Mouse (Mus musculus): ENCODE measurements around the gene Rab26.

Gene Rab26

DNA sequence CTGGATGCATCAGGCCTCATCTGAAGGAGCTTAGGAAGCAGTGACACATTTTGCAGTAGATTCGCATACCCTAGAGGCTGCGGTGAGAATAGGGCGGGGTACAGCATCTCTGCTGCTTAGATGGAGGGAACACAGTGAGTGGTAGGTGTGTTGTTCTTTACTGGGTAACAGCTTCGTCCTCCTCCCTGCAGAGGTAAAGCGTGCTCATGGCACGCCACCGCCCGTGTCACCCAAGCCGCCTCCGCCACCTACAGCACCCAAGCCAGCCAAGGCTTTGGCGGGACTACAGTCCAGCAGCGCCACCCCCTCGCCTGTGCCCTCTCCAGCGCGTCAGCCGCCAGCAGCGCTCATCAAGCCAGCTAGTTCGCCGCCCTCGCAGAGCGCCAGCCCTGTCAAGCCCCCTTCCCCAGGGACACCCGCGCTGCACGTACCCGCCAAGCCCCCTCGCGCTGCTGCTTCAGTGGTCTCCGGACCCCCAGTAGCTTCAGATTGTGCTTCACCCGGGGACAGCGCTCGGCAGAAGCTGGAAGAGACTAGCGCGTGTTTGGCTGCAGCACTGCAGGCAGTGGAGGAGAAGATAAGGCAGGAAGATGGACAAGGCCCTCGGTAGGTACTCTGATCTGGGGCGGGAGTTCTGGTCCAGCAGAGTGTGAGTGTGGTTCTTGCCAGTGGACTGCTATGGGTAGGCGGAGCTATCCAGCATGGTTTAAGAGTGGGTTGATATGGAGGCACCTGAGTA lies 27.5 kb downstream of the Rab26 start:
- no peak for DNase-seq

- DNase-seq: no peak
Observed at GRCm38 (mm10) chr17:24505286-24505955, 28.6 kb downstream of the Rab26 start.

DNA sequence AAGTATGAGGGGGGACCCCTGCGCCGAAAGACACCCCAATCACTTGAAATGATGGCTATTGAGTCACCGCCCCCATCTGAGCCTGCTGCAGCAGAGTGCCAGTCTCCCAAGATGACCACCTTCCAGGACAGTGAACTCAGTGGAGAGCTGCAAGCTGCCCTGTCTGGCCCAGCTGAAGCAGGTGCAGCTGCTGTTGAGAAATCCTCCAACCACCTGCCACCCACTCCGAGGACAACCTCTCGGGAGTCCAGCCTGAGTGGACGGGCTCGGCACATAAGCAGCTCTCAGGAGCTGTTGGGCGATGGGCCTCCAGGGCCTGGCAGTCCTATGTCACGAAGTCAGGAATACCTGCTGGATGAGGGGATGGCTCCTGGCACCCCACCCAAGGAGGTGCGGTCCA lies 29.9 kb downstream of the Rab26 start:
- DNase-seq: no peak

GRCm38 (mm10) chr17:24502208-24502607 lies 31.8 kb downstream of the Rab26 start:
- DNase-seq: no peak

DNA sequence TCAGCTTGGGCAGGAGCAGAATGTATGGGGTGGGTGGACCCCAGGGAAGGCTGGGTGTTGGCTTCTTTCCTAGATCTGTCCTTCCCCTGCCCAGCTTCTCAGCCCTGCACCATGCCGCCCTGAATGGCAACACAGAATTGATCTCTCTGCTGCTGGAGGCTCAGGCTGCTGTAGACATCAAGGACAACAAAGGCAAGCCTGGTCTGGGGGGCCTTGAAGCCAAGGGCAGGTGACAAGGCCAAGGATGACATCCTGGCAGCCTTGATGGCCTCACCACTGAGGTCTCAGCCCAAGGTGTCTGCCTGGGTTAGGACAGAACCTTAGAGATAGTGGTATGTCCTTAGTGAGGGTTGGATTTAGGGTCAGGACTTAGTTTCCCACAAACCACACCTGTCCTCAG lies 38.0 kb downstream of the Rab26 start:
- no peak for DNase-seq

DNA sequence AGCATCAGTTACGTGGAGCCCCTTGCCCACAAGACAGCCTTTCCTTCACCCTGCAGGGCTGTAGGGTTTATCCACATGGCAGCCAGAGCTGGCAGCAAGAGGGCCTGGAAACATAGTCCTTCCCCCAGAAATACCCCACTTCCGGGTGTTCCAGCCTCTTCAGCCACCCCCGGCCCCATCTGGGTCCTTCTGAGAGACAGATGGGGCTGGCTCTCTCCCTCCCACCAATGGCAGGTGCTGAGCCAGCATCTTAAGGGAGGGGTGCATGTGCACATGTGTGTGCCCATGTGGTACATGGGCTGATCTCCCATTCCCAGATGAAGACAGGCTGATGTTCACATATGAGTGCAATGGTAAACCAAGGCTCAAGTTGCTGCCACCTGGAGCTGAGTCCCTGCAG lies 38.6 kb downstream of the Rab26 start:
- no peak for DNase-seq

- DNase-seq: no peak
Observed at GRCm38 (mm10) chr17:24494627-24495335, 39.2 kb downstream of the Rab26 start.

DNA sequence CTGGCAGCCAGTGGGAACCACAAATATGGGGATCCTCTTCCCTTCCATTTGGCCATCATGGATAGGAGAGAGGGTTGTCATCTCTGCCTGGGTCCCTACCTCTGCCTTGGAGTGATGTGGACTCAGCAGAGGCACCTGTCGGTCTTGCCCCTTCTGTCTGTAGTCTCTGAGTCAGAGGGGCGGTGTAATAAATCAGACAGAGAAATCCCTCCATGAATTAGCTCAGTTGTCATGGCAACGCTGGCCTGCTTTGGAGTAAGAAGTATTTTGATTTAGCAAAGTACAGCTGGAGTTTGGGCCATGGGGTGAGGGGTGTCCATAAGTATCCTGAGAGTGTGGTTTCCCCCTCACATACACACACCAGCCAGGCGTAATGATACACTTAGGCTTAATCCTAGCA lies 43.6 kb downstream of the Rab26 start:
- DNase-seq: no peak

DNA sequence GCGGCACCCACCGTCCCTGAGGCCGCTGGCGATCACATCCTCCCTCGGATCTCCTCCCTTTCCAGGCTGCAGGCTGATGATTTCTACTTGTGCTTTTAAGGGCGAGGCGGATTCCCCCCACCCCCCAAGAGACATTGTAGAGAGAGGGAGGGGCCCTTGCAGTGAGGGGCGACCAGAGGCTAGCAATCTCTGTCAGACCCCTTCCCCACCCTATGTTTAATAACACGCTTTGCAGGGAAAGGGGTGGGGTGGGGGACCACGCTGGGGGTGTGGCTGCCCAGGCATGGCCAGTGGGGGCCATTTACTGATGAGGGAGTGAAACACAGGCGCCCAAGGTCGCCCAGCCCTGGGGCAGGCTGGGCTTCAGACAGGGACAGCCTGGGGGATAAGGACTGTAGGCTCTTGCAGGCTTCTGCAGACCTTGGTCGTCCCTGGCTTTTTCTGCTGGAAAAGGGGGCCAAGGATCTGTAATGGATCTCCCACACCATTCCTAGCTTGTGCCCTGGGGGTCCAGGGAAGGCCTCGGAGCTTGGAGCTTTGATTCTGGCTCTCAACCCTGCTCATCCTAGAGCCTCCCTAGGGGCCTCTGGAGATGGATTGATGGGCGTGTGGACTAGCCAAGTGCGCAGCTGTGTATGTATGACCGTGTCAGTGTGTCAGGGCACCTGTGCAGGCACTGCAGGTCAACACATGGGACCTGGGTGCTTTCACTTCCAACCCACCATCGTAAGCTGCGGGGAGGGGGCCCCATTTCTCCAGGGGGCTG lies 44.6 kb downstream of the Rab26 start:
- DNase-seq: no peak

DNA sequence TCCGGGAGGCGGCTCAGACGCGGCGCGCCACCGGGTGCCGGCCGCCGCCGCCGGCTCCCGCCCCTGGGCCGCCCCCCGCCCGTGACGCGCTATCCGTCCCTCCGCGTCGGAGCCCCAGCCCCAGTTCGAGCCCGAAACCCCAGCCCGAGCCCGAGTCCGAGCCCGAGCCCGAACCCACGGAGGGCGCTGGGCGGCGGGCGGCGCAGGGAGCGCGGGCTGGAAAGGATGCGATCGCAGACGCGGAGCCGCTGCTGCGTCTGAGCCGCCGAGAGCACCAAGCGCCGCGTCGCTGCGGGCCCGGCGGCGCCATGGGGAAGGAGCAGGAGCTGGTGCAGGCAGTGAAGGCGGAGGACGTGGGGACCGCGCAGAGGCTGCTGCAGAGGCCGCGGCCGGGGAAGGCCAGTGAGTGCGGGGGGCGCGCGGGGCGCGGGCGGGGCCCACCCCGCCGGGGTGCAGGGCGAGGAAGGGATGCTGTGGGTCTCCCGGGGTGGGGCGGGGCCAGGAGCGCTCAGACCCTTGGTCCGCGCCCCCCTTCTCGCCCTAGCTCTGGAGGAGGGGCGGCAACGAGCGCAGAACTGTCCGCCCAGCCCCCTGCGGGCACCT lies 45.2 kb downstream of the Rab26 start:
- DNase-seq: no peak

GRCm38 (mm10) chr17:24488186-24488661 lies 45.8 kb downstream of the Rab26 start, which contains the start of gene Caskin1:
Caskin1 (plus strand) TSS chr17:24488601.
- DNase-seq: no peak

DNA sequence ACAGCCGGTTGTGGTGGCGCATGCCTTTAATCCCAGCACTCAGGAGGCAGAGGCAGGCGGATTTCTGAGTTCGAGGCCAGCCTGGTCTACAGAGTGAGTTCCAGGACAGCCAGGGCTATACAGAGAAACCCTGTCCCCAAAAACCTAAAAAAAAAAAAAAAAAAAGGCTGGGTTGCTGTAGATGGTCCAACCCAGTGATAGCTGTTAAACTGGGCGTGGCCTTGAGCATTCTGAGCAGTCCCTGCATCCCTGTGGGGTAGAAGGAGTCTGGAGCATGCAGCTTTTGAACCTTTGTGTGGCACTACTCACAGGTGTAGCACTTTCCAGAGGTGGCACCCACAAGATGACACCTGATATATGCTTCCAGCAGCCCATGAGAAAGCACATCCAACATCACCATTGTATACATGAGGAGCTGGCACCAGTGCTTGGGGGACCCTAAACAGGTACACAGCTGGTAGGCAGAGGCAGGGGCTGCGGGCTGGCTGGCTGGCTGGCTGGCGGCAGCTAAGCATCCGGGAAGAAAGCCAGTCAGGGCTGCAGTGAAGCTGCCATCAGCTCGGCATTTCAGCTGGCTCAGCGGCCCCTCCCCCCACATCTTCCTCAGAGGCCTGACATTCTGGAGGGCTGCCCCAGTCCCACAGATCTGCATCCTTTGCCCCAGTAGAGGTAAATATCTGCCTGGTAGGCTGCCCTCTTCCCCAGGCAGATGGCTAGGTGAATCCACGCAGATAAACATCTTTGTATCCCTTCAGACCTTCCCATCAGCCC lies 48.7 kb downstream of the Rab26 start:
- no peak for DNase-seq

GRCm38 (mm10) chr17:24483495-24483894 lies 50.5 kb downstream of the Rab26 start:
- no peak for DNase-seq

DNA sequence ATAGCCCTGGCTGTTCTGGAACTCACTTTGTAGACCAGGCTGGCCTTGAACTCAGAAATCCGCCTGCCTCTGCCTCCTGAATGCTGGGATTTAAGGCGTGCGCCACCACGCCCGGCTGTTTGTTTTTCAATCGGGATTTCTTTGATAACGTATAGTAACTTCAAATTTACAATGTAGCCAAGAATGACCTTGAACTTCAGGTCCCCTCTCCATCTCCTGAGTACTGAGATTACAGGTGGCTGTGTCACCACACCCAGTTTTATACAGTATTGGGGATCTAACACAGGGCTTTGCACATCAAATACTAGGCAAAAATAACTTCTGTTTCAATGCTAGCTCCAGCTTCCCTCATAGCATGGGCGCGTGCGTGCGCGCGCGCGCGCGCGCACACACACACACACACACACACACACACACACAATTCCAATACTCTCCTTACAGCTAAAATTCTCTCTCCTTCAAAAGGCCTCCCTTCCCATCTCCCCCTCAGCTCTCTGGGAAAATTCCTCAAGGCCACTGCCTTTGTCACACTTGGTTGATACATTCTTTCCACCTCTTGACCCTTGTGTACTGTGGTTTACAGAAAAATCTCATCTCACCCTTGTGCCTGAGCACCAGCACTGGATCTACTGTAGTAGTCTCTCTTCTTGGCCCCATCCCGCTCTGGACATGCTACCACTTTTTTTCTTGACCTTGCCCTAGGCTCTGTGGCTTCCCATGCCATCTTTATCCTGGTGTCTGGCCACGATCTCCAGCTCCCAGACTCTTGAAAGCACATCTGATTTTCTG lies 52.8 kb downstream of the Rab26 start:
- DNase-seq: no peak

DNA sequence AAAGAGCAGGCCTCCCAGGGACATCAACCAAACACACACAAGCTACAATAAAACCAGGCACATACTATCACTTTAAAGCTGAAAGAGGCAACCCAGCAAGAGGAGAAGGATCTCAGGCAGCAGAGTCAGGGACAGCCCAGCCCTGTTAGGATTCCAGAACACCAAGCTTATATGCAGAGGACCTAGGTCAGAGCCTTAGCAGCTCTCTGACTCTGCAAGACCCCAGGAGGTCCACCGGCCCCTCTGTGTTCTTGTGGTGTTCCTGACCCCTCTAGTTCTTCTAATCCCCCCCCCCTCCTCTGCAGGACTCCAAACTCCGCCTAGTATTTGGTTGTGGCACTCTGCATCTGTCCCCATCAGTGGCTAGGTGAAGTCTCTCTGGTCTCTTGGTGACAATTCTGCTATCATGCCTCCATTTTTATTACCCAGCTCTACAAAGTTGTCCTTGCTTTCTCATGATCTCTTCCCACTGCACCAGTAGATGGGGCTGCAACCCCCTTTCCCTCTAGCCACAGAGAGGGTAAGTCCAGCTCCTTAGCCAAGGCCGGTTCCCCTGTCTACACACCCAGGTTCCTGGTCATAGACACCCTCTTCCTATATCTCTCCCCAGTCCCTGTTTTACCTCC lies 53.7 kb downstream of the Rab26 start:
- no peak for DNase-seq

DNA sequence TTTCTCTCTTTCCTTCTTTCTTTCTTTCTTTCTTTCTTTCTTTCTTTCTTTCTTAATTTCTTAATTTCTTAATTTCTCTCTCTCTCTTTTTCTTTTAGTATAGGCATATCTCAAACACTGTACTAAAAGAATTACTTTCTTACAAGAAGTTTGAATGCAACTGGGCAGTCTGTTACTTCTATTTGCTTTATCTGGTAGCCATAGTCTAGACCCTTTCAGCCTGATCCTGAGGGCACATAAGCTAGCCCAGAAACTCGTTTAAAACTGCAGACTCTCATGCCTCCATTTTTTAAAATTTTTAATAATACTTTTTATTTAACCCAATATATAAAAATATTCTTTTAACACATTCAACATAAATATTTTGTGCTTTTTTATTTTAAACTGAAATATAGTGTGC lies 54.6 kb downstream of the Rab26 start:
- DNase-seq: no peak

DNA sequence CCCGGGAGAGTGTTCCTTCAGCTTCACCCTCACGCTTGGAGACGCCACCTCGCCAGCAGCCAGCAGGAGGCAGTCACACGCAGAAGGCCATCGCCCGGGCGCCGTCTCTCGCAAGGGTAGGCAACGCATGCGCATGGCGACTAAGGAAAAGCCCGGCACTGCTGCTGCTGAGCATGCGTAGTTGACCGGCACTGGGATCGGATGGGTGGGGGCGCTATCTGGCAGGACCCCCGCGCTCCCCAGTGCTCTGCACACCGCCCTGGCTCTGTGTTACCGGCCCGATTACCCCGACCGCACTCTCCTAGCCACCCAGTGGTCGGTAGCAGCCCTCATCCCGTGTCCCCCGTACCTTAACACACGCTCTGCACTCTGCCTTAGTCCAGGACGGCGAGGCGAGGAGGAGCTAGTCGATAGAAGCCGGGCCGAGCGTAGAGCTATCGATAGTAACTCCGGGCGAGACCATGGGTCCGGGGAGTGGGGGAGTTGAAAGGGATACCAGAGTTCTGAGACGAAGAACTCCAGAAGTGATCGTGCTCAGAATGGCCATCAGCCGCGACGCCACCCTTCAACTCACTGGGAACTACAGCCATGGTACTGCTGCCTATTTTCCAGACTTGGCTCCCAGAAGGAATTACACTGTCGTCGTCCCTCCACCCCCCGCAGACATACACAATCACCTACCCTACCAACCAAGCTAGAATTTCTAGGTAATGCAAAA lies 55.2 kb downstream of the Rab26 start, which contains the start of gene Mlst8:
Mlst8 (minus strand) TSS at position 416 of the 718 bp plus-strand sequence.
- peak; percentile 91 to 92 for DNase-seq

- no peak for DNase-seq
Observed at GRCm38 (mm10) chr17:24477985-24478600, 55.9 kb downstream of the Rab26 start.
